Mouse (Mus musculus): ENCODE data around the gene Epb41l4b.

GRCm38 (mm10) chr4:57148182-57148581, 4.9 kb upstream of the Epb41l4b start:
- TF ChIP-seq CTCF (IDR thresholded peaks at IDR 0.05; ENCODE audit: control insufficient read depth, insufficient read depth, insufficient read length) (no peak), MYOD1 (IDR thresholded peaks at IDR 0.05; ENCODE audit: control insufficient read depth, insufficient read length, low read depth) (no peak), MAX (IDR thresholded peaks at IDR 0.05) (no peak), USF1 (IDR thresholded peaks at IDR 0.05; ENCODE audit: low read depth) (peak; percentile 61), CEBPB (IDR thresholded peaks at IDR 0.05; ENCODE audit: low read depth) (no peak), MYOG (IDR thresholded peaks at IDR 0.05; ENCODE audit: control insufficient read depth, extremely low read depth, insufficient read length) (no peak)
